Mouse (Mus musculus): ENCODE data around the gene Tmem86b.

DNA sequence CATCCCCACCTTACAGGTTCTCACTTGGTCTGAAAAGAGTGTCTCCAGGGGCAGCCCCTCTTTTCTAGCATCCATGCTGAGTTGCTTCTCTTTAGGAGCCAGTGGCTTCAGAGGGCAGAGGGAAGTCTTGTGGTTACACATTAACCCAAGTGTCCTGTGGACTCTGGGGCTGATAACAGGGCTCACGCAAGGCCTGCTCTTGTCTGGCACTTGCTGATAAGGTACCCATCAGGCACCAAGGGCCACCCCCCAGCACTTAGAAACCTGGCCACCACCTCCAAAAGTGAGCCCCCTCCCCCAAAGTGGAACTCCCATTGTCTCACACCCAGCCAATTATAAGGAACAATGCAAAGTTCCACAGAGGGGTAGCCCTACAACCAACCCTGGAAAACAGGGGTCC is 1.0 kb downstream of the Tmem86b start:
- TF ChIP-seq CTCF (IDR thresholded peaks at IDR 0.05) (no peak), EP300 (IDR thresholded peaks at IDR 0.05) (no peak)

Measured in lung, postnatal 0 days (tissue).